8 mouse cellular contexts compared by ENCODE assay signal in the genomic region with DNA sequence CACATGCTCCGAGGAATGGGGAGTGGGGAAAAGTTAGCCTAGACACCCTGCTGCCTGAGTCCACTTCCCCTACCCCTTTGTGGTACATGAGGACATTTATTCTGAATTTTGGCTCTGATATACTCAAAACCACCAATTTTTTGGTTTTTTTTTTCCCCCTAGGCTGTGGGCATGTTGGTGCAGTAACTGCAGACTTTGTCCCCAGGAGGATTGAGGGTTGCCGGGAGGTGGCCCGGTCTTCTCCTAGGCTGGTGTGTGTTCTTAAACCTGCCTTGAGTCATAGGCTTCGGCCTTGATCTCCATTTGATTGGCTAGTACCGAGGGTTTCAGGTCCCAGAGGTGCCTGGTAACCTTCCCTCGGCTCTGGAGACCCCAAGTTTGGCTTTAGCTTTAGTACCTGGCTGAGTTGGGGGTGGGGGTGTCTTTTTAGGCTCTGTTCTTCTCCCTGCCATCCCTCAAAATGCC. TPM values are rescaled to one million over a fixed set of nuclear protein-coding genes. Genes with fewer than 3 reads are reported as not detected.
DNase-seq lines count a peak whose midpoint lies in the region; ATAC-seq lines count a peak whose summit lies in the region.

No protein-coding gene starts in this region.

- peaks cover 50% of the 10 kb centered on the region for H3K4me1 ChIP-seq in lung, embryonic 16.5 days (replicated peaks; ENCODE audit: control insufficient read depth, insufficient read depth, low read length)
- H3K4me1 ChIP-seq in embryonic facial prominence, embryonic 15.5 days = peaks cover 56% of the 10 kb centered on the region
- H3K4me1 ChIP-seq in kidney, embryonic 15.5 days = peaks cover 58% of the 10 kb centered on the region
- peaks cover 29% of the 10 kb centered on the region for H3K4me1 ChIP-seq in neural tube, embryonic 14.5 days (ENCODE audit: control insufficient read depth, insufficient read depth, low read length)

- H3K27ac ChIP-seq in lung, embryonic 16.5 days (ENCODE audit: low read length) = peak overlapping the region; percentile 85
- peak overlapping the region; percentile 91 for H3K27ac ChIP-seq in embryonic facial prominence, embryonic 15.5 days (replicated peaks)
- peak overlapping the region; percentile 88 for H3K27ac ChIP-seq in kidney, embryonic 15.5 days
- peak overlapping the region; percentile 96 for H3K27ac ChIP-seq in neural tube, embryonic 14.5 days (ENCODE audit: low read depth, low read length)

- no peaks in the 10 kb centered on the region for H3K27me3 ChIP-seq in lung, embryonic 16.5 days (ENCODE audit: control insufficient read depth, insufficient read depth, low read depth, low read length)
- H3K27me3 ChIP-seq in embryonic facial prominence, embryonic 15.5 days = no peaks in the 10 kb centered on the region
- H3K27me3 ChIP-seq in kidney, embryonic 15.5 days = no peaks in the 10 kb centered on the region
- H3K27me3 ChIP-seq in neural tube, embryonic 14.5 days (ENCODE audit: control insufficient read depth, insufficient read depth, low read length) = no peaks in the 10 kb centered on the region; the same call in 1 of the 2 replicates

- DNase-seq in lung, postnatal 25 days (ENCODE audit: low spot score) = no peak
- DNase-seq in c-Kit-positive CD71-positive TER-119-positive erythroid progenitor cells, embryonic 14.5 days (ENCODE audit: low spot score) = no peak
- no peak for DNase-seq in cerebellum, adult 9-11 months
- DNase-seq in cerebellum, adult 11 months = no peak

- peak overlapping the region; percentile 84 for H3K4me3 ChIP-seq in lung, embryonic 16.5 days (ENCODE audit: low read length)
- H3K4me3 ChIP-seq in embryonic facial prominence, embryonic 15.5 days (replicated peaks) = peak overlapping the region; percentile 95
- H3K4me3 ChIP-seq in kidney, embryonic 15.5 days (replicated peaks) = peak overlapping the region; percentile 88
- peak overlapping the region; percentile 98 for H3K4me3 ChIP-seq in neural tube, embryonic 14.5 days (ENCODE audit: low read depth, low read length)

- peak overlapping the region; percentile 70 for H3K4me2 ChIP-seq in lung, embryonic 16.5 days (ENCODE audit: low read depth, low read length)
- H3K4me2 ChIP-seq in embryonic facial prominence, embryonic 15.5 days (replicated peaks) = peak overlapping the region; percentile 84
- peak overlapping the region; percentile 79 for H3K4me2 ChIP-seq in kidney, embryonic 15.5 days
- peak overlapping the region; percentile 98 for H3K4me2 ChIP-seq in neural tube, embryonic 14.5 days (ENCODE audit: low read depth, low read length)

- WGBS in lung, embryonic 16.5 days = 29% methylated on average over 6 of the region's 6 CpGs
- 21% methylated on average over 6 of the region's 6 CpGs for WGBS in embryonic facial prominence, embryonic 15.5 days
- 37% methylated on average over 6 of the region's 6 CpGs for WGBS in kidney, embryonic 15.5 days
- 28% methylated on average over 6 of the region's 6 CpGs for WGBS in neural tube, embryonic 14.5 days

- no peaks in the 10 kb centered on the region for H3K9me3 ChIP-seq in lung, embryonic 16.5 days (ENCODE audit: control insufficient read depth, low read length)
- no peaks in the 10 kb centered on the region for H3K9me3 ChIP-seq in embryonic facial prominence, embryonic 15.5 days (replicated peaks)
- no peaks in the 10 kb centered on the region for H3K9me3 ChIP-seq in kidney, embryonic 15.5 days (replicated peaks)
- H3K9me3 ChIP-seq in neural tube, embryonic 14.5 days (ENCODE audit: control insufficient read depth, low read length) = no peaks in the 10 kb centered on the region

- no peaks in the 10 kb centered on the region for H3K36me3 ChIP-seq in lung, embryonic 16.5 days (ENCODE audit: control insufficient read depth, insufficient read depth, low read length)
- no peaks in the 10 kb centered on the region for H3K36me3 ChIP-seq in embryonic facial prominence, embryonic 15.5 days
- no peaks in the 10 kb centered on the region for H3K36me3 ChIP-seq in kidney, embryonic 15.5 days
- H3K36me3 ChIP-seq in neural tube, embryonic 14.5 days (ENCODE audit: control insufficient read depth, insufficient read depth, low read length) = no peaks in the 10 kb centered on the region

- H3K9ac ChIP-seq in lung, embryonic 16.5 days (ENCODE audit: low read length) = peak overlapping the region; percentile 93
- H3K9ac ChIP-seq in embryonic facial prominence, embryonic 15.5 days = peak overlapping the region; percentile 74
- H3K9ac ChIP-seq in kidney, embryonic 15.5 days = peak overlapping the region; percentile 97
- peak overlapping the region; percentile 100 for H3K9ac ChIP-seq in neural tube, embryonic 14.5 days (replicated peaks; ENCODE audit: low read depth, low read length)

- no peak for ATAC-seq in lung, embryonic 16.5 days (ENCODE audit: low read depth)
- ATAC-seq in embryonic facial prominence, embryonic 15.5 days (ENCODE audit: insufficient number of reproducible peaks, low FRiP score, low TSS enrichment, low read depth) = no peak
- ATAC-seq in kidney, embryonic 15.5 days (replicated peaks; ENCODE audit: low FRiP score) = no peak
- ATAC-seq in neural tube, embryonic 14.5 days (ENCODE audit: low read depth) = no peak

RNA-seq across cellular contexts. Expression of a gene that starts 1.7 kb away (rescaled TPM):
- polyA plus RNA-seq in lung, embryonic 16.5 days (2015; fragmentation: Nextera tagmentation; extraction: Ambion mirVana) = 11.3 and 13.0 TPM in 2 replicates
- 25.9 and 27.7 TPM in 2 replicates for polyA plus RNA-seq in embryonic facial prominence, embryonic 15.5 days (2015; fragmentation: Nextera tagmentation; extraction: Ambion mirVana)
- polyA plus RNA-seq in kidney, embryonic 15.5 days (2015; fragmentation: Nextera tagmentation; extraction: Ambion mirVana) = 20.5 and 21.8 TPM in 2 replicates
- 135 and 144 TPM in 2 replicates for polyA plus RNA-seq in neural tube, embryonic 14.5 days (2014; fragmentation: Nextera tagmentation; extraction: Ambion mirVana)
